ENCODE assay signal across 7 mouse cellular contexts in the genomic region with DNA sequence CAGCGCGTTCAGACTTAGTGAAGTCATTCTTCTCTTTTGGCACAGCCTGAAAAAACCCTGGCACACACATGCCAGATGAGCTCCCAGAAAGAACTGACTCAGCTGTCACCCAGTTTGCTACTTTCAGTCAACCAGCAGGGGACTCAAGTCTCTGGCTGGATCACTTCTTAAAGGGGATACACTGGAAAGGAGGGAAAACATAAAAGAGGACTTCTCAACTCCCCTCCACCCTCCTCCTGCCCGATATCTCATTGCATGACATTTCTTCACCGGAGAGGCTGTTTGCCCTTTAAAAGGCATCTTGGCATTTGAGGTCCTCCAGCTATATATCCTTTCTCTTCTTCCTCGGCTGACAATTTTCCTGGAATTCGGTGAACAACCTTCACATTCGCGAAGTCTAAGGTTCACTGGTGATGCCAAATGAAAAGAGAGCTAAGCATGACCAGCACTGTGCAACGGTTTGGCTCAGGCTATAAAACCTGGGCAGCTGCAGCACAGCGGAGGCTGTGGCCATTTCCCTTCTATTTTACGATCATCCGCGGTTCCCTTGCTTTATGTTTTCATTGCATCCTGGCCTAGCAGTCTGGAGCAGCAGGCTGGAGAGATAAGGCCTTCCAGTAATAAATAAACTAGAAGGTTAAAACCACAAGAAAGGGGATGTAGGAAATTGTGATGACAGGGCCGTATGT.
DNase-seq lines count a peak whose midpoint lies in the region; ATAC-seq and TF ChIP-seq lines count a peak whose summit lies in the region.

No protein-coding gene starts in this region.

- H3K4me1 ChIP-seq in kidney, postnatal 0 days (replicated peaks; ENCODE audit: insufficient read depth, low read length), result no peaks in the 10 kb centered on the region

- H3K27ac ChIP-seq in kidney, postnatal 0 days, result no peak overlapping the region

- TF ChIP-seq CTCF in kidney, postnatal 0 days (IDR thresholded peaks at IDR 0.05; ENCODE audit: low read depth), result peak; percentile 27; the same call in 1 of the 2 replicates

- WGBS in kidney, postnatal 0 days, result 15% methylated on average over 14 of the region's 14 CpGs

- peak; percentile 91 for DNase-seq in kidney, postnatal 0 days (ENCODE audit: low spot score)
- DNase-seq in kidney, adult 8-10 months, result no peak
- peak; percentile 43 for DNase-seq in adrenal gland, adult 8-10 months
- peak; percentile 21 to 30 for DNase-seq in cerebellum, adult 18-20 months
- DNase-seq in layer of hippocampus, postnatal 14 days (ENCODE audit: low spot score in 2 of 2), result peak; percentile 26 to 62
- DNase-seq in thymus, postnatal 0 days (ENCODE audit: low spot score), result no peak
- DNase-seq in c-Kit-positive CD71-positive TER-119-positive erythroid progenitor cells, embryonic 14.5 days (ENCODE audit: low spot score), result no peak

- H3K4me2 ChIP-seq in kidney, postnatal 0 days (ENCODE audit: low read length), result peak overlapping the region; percentile 38

- no peak overlapping the region for H3K9ac ChIP-seq in kidney, postnatal 0 days (ENCODE audit: low read depth, low read length)

- H3K4me3 ChIP-seq in kidney, postnatal 0 days (replicated peaks; ENCODE audit: low read depth, low read length), result no peak overlapping the region

- H3K9me3 ChIP-seq in kidney, postnatal 0 days (replicated peaks; ENCODE audit: low read length), result no peaks in the 10 kb centered on the region

- H3K36me3 ChIP-seq in kidney, postnatal 0 days (ENCODE audit: insufficient read depth, low read length), result no peaks in the 10 kb centered on the region

- ATAC-seq in kidney, postnatal 0 days (replicated peaks; ENCODE audit: low FRiP score, low read depth), result peak; percentile 80

- no peaks in the 10 kb centered on the region for H3K27me3 ChIP-seq in kidney, postnatal 0 days (ENCODE audit: insufficient read depth, low read length)

Comparison
In these comparisons a context has a peak if more than half of its experiments do, and no peak if none do; other contexts are left out.
1. DNase-seq: peak in kidney, postnatal 0 days (single experiment), adrenal gland, adult 8-10 months (single experiment), cerebellum, adult 18-20 months (2 of 2) and layer of hippocampus, postnatal 14 days (2 of 2); none in kidney, adult 8-10 months (0 of 2), thymus, postnatal 0 days (single experiment) and c-Kit-positive CD71-positive TER-119-positive erythroid progenitor cells, embryonic 14.5 days (single experiment).